In the genomic region with DNA sequence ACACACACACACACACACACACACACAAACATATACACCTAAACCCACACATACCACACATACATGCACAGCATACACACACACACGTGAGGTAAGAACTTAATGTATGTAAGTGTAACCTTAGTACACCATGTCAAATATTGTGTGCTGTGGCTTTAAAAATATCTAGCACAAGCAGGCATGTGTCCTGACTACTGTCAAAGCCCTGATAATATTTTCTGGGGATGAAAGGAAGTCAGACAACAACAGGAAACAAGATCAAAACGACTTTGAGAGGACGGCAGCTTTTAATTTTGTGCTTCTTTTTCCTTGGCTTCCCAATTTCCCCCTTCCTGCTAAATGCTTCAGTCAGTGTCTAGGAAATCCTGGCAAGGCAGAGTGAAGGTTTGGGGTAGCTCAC, we compare ENCODE assay signal across 15 mouse cellular contexts. TPM values are rescaled to one million over a fixed set of nuclear protein-coding genes. Genes with fewer than 3 reads are reported as not detected.
DNase-seq lines count a peak whose midpoint lies in the region; ATAC-seq and TF ChIP-seq lines count a peak whose summit lies in the region.
"Had no signal": no experiment of that assay in that cellular context is flagged by ENCODE, and none has a peak within 500 bp of the region (broad histone marks: within the 10 kb centered on the region; RNA-seq: fewer than 3 reads in every experiment).

No protein-coding gene starts in this region.

- peak overlapping the region; percentile 45 for H3K27ac ChIP-seq in heart, embryonic 12.5 days (ENCODE audit: poor library complexity, severe bottlenecking)
- H3K27ac ChIP-seq in liver, adult 2 months (replicated peaks; ENCODE audit: insufficient read depth, low read depth, low read length) = 0 out of 2 replicates have a peak overlapping the region, but pooled peaks have one; percentile 23
- H3K27ac ChIP-seq in liver, embryonic 16.5 days (ENCODE audit: low read length) = no peak overlapping the region
- H3K27ac ChIP-seq: hindbrain, embryonic 15.5 days; macrophage; stomach, embryonic 15.5 days had no signal

- no peak overlapping the region for H3K9ac ChIP-seq in heart, embryonic 12.5 days
- no peak overlapping the region for H3K9ac ChIP-seq in liver, adult 2 months (ENCODE audit: low read depth, low read length)
- no peak overlapping the region for H3K9ac ChIP-seq in liver, embryonic 16.5 days (ENCODE audit: low read depth, low read length)
- H3K9ac ChIP-seq: hindbrain, embryonic 15.5 days; stomach, embryonic 15.5 days had no signal

- no peaks in the 10 kb centered on the region for H3K79me2 ChIP-seq in liver, adult 2 months (ENCODE audit: control insufficient read depth, insufficient read depth, low read length)

- H3K27me3 ChIP-seq in heart, embryonic 12.5 days (replicated peaks) = no peaks in the 10 kb centered on the region
- H3K27me3 ChIP-seq in liver, adult 2 months (ENCODE audit: control insufficient read depth, insufficient read depth, low read length) = no peaks in the 10 kb centered on the region
- H3K27me3 ChIP-seq in liver, embryonic 16.5 days (ENCODE audit: control insufficient read depth, insufficient read depth, low read depth, low read length) = no peaks in the 10 kb centered on the region
- H3K27me3 ChIP-seq: hindbrain, embryonic 15.5 days; stomach, embryonic 15.5 days had no signal

- H3K9me3 ChIP-seq in heart, embryonic 12.5 days (replicated peaks) = no peaks in the 10 kb centered on the region
- no peaks in the 10 kb centered on the region for H3K9me3 ChIP-seq in liver, embryonic 16.5 days (replicated peaks; ENCODE audit: control insufficient read depth, low read length)
- H3K9me3 ChIP-seq: hindbrain, embryonic 15.5 days; stomach, embryonic 15.5 days had no signal

- 18% methylated on average over 3 of the region's 3 CpGs for WGBS in heart, embryonic 12.5 days
- 48% methylated on average over 3 of the region's 3 CpGs for WGBS in liver, adult 2 months
- WGBS in liver, embryonic 16.5 days (ENCODE audit: insufficient replicate concordance) = 7% methylated on average over 3 of the region's 3 CpGs

- no peak overlapping the region for H3K4me2 ChIP-seq in heart, embryonic 12.5 days
- no peak overlapping the region; the same call in 1 of the 2 replicates for H3K4me2 ChIP-seq in liver, embryonic 16.5 days (ENCODE audit: low read depth, low read length)
- H3K4me2 ChIP-seq: hindbrain, embryonic 15.5 days; stomach, embryonic 15.5 days had no signal

- ATAC-seq in heart, embryonic 12.5 days (ENCODE audit: insufficient number of reproducible peaks, low FRiP score) = no peak
- ATAC-seq in common myeloid progenitor, adult 5-6 weeks (replicated peaks; ENCODE audit: low read depth, poor library complexity, severe bottlenecking) = peak; percentile 56
- ATAC-seq in liver, embryonic 16.5 days (ENCODE audit: low read depth) = peak; percentile 48

- no peak overlapping the region for H3K4me3 ChIP-seq in heart, embryonic 12.5 days
- no peak overlapping the region for H3K4me3 ChIP-seq in liver, adult 2 months (ENCODE audit: insufficient read depth, low read depth, low read length)
- no peak overlapping the region for H3K4me3 ChIP-seq in liver, embryonic 16.5 days (ENCODE audit: low read depth, low read length)
- H3K4me3 ChIP-seq: hindbrain, embryonic 15.5 days; myocyte; stomach, embryonic 15.5 days had no signal

- DNase-seq in heart, postnatal 14 days = no peak
- peak; percentile 14 for DNase-seq in liver, adult 2 months (ENCODE audit: extremely low read depth, low read depth, low spot score)
- DNase-seq in liver = no peak
- no peak for DNase-seq in adipocyte (ENCODE audit: low spot score)
- DNase-seq in cerebellum, adult 18-20 months = no peak
- DNase-seq: kidney, postnatal 4 days; right cerebral cortex, postnatal 4 days; thymus, postnatal 36 days had no signal

- no peak for TF ChIP-seq CTCF in liver, adult 2 months (IDR thresholded peaks at IDR 0.05; ENCODE audit: low read depth, low read length)

- no peak for TF ChIP-seq POLR2A in liver, adult 2 months (IDR thresholded peaks at IDR 0.05; ENCODE audit: extremely low read depth, insufficient read depth, low read length)

- no peaks in the 10 kb centered on the region for H3K36me3 ChIP-seq in heart, embryonic 12.5 days
- H3K36me3 ChIP-seq in liver, adult 2 months (ENCODE audit: control insufficient read depth, insufficient read depth, low read length) = no peaks in the 10 kb centered on the region
- H3K36me3 ChIP-seq in liver, embryonic 16.5 days (ENCODE audit: control insufficient read depth, insufficient read depth) = no peaks in the 10 kb centered on the region
- H3K36me3 ChIP-seq: hindbrain, embryonic 15.5 days; stomach, embryonic 15.5 days had no signal

- peaks cover 60% of the 10 kb centered on the region for H3K4me1 ChIP-seq in heart, embryonic 12.5 days (replicated peaks)
- H3K4me1 ChIP-seq in liver, adult 2 months (ENCODE audit: control insufficient read depth, insufficient read depth, low read length) = peaks cover 2% of the 10 kb centered on the region; the same call in 1 of the 2 replicates
- H3K4me1 ChIP-seq in liver, embryonic 16.5 days (ENCODE audit: control insufficient read depth, low read depth, low read length) = peaks cover 20% of the 10 kb centered on the region

- intact Hi-C loops in heart, postnatal 14 days (cut with DNase I) = no loop called here

RNA-seq across cellular contexts. Expression of a gene that starts 52.2 kb away (rescaled TPM):
- 1.2 and 2.5 TPM in 2 replicates for polyA plus RNA-seq in heart, embryonic 12.5 days (2016; fragmentation: Nextera tagmentation; extraction: Ambion mirVana)
- 1 to 10 TPM; 2.1 to 2.9 TPM for total RNA-seq in heart, postnatal 14 days (2021)
- total RNA-seq in liver, adult 2 months (2014; rRNA removed) = not detected in 2 replicates
- polyA plus RNA-seq in liver, adult 2 months (2012; rRNA removed) = 0.02 TPM in 1 of 2 replicates, not detected in the other
- total RNA-seq in common myeloid progenitor, adult 5-6 weeks (2017) = 2.3 and 9.9 TPM in 2 replicates
- polyA plus RNA-seq in liver, embryonic 16.5 days (2015; fragmentation: Nextera tagmentation; extraction: Ambion mirVana) = 27.6 and 28.4 TPM in 2 replicates
